Mouse (Mus musculus): Measurements from ENCODE around the gene Smg7. TPM values are rescaled to one million over a fixed set of nuclear protein-coding genes. Genes with fewer than 3 reads are reported as not detected.

Smg7 gene
- polyA plus RNA-seq, 1 experiment from 2014 or later = 29.8 TPM

DNA sequence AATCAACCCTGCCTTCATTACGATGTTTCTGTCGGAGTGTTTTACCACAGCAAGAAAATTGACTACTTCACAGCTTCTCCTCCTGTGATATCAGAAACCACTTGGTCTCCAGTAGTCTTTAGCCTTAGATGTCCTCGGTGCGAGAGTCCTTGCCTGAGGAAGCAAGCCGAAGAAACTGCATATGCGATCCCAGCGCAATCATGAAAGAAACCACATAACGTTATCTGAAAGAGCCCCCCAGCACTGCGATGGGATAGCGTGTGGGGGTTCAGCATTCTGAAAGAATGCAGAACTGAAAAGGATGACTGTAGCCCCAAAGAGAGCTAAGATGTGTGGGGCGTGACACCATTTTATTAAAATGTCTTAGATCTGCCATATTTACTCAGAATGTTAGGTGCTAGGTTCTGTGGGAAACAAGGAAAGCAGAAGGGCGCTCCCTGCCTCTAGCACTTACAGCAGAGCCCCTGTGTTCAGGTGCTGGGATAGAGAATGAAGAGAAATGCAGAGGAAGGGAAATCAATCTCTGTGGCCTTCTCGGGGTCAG lies 101.7 kb downstream of the Smg7 start:
- ATAC-seq (ENCODE audit: insufficient number of reproducible peaks, insufficient read depth, low FRiP score, low TSS enrichment, low read depth) = no peak
- no peak overlapping the region for H3K4me2 ChIP-seq
- H3K27ac ChIP-seq = no peak overlapping the region
- H3K4me3 ChIP-seq = no peak overlapping the region
- no peaks in the 10 kb centered on the region for H3K9me3 ChIP-seq
- 83% methylated on average over 13 of the region's 13 CpGs for WGBS
- H3K4me1 ChIP-seq = peaks cover 7% of the 10 kb centered on the region; the same call in 1 of the 2 replicates
- H3K27me3 ChIP-seq = no peaks in the 10 kb centered on the region
- no peak overlapping the region for H3K9ac ChIP-seq
- H3K36me3 ChIP-seq = no peaks in the 10 kb centered on the region

DNA sequence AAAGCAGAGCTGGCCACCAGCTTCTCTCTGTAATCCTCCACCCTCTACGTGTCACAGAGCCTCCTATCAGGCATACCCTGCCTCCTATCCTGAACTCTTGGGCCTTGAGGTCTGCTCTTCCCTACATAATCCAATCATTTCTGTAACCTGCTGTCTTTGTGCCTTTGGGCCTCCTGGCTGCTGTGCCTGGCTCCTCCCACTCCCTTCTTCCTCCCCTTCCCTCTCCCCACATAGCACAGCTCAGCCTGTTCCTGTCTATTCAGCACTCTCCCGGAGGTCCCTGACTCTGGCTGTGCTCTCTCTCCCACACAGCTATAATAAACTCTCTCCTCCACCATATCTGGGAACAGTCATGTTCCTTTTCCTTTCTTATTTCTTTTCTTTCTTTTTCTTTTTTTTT lies 102.5 kb downstream of the Smg7 start, which contains the start of gene Ncf2:
Ncf2 (plus strand) TSS at position 298 of the 400 bp plus-strand sequence.
- H3K9ac ChIP-seq = no peak within 1 kb of the TSS
- WGBS = 14% methylated on average over 2 of the region's 2 CpGs
- H3K9me3 ChIP-seq = no peaks in the 10 kb centered on the region
- no peak within 1 kb of the TSS for H3K4me3 ChIP-seq
- H3K27me3 ChIP-seq = no peaks in the 10 kb centered on the region
- peak; percentile 56; the same call in 1 of the 2 replicates for ATAC-seq (ENCODE audit: insufficient number of reproducible peaks, insufficient read depth, low FRiP score, low TSS enrichment, low read depth)
- H3K36me3 ChIP-seq = no peaks in the 10 kb centered on the region
- no peak within 1 kb of the TSS for H3K27ac ChIP-seq
- no peak within 1 kb of the TSS for H3K4me2 ChIP-seq
- H3K4me1 ChIP-seq = peaks cover 7% of the 10 kb centered on the region; the same call in 1 of the 2 replicates

GRCm38 (mm10) chr1:152798125-152798524 lies 104.3 kb downstream of the Smg7 start:
- no peak overlapping the region for H3K4me3 ChIP-seq
- ATAC-seq (ENCODE audit: insufficient number of reproducible peaks, insufficient read depth, low FRiP score, low TSS enrichment, low read depth) = no peak
- H3K36me3 ChIP-seq = no peaks in the 10 kb centered on the region
- H3K27me3 ChIP-seq = no peaks in the 10 kb centered on the region
- no peak overlapping the region for H3K27ac ChIP-seq
- H3K9ac ChIP-seq = no peak overlapping the region
- H3K4me1 ChIP-seq = peaks cover 8% of the 10 kb centered on the region
- no peak overlapping the region for H3K4me2 ChIP-seq
- no peaks in the 10 kb centered on the region for H3K9me3 ChIP-seq
- WGBS = 64% methylated on average over 9 of the region's 9 CpGs

- H3K27ac ChIP-seq = no peak overlapping the region
- H3K4me2 ChIP-seq = no peak overlapping the region
- H3K27me3 ChIP-seq = no peaks in the 10 kb centered on the region
- no peak overlapping the region for H3K9ac ChIP-seq
- peaks cover 15% of the 10 kb centered on the region for H3K4me1 ChIP-seq
- H3K4me3 ChIP-seq = no peak overlapping the region
- no peaks in the 10 kb centered on the region for H3K36me3 ChIP-seq
- no peak for ATAC-seq (ENCODE audit: insufficient number of reproducible peaks, insufficient read depth, low FRiP score, low TSS enrichment, low read depth)
- 85% methylated on average over 8 of the region's 8 CpGs for WGBS
- H3K9me3 ChIP-seq = no peaks in the 10 kb centered on the region
Observed at GRCm38 (mm10) chr1:152796683-152797263, 105.7 kb downstream of the Smg7 start.

GRCm38 (mm10) chr1:152795688-152796255 lies 106.7 kb downstream of the Smg7 start:
- 72% methylated on average over 8 of the region's 8 CpGs for WGBS
- H3K4me2 ChIP-seq = no peak overlapping the region
- no peaks in the 10 kb centered on the region for H3K27me3 ChIP-seq
- no peaks in the 10 kb centered on the region for H3K36me3 ChIP-seq
- no peak overlapping the region for H3K27ac ChIP-seq
- H3K4me1 ChIP-seq = peaks cover 19% of the 10 kb centered on the region
- H3K4me3 ChIP-seq = no peak overlapping the region
- no peak for ATAC-seq (ENCODE audit: insufficient number of reproducible peaks, insufficient read depth, low FRiP score, low TSS enrichment, low read depth)
- no peaks in the 10 kb centered on the region for H3K9me3 ChIP-seq
- no peak overlapping the region for H3K9ac ChIP-seq

GRCm38 (mm10) chr1:152793495-152794130 lies 108.8 kb downstream of the Smg7 start:
- no peak overlapping the region for H3K9ac ChIP-seq
- no peak overlapping the region for H3K4me2 ChIP-seq
- H3K27ac ChIP-seq = no peak overlapping the region
- 47% methylated on average over 6 of the region's 6 CpGs for WGBS
- H3K4me1 ChIP-seq = peaks cover 13% of the 10 kb centered on the region
- H3K9me3 ChIP-seq = no peaks in the 10 kb centered on the region
- no peak for ATAC-seq (ENCODE audit: insufficient number of reproducible peaks, insufficient read depth, low FRiP score, low TSS enrichment, low read depth)
- H3K4me3 ChIP-seq = no peak overlapping the region
- no peaks in the 10 kb centered on the region for H3K36me3 ChIP-seq
- H3K27me3 ChIP-seq = no peaks in the 10 kb centered on the region

GRCm38 (mm10) chr1:152792736-152793494 lies 109.5 kb downstream of the Smg7 start:
- Histone ChIP-seq H3K4me2 (peak overlapping the region; percentile 18; the same call in 1 of the 2 replicates), H3K27me3 (no peaks in the 10 kb centered on the region), H3K4me3 (no peak overlapping the region), H3K27ac (no peak overlapping the region), H3K9me3 (no peaks in the 10 kb centered on the region), H3K9ac (no peak overlapping the region), H3K36me3 (no peaks in the 10 kb centered on the region), H3K4me1 (peaks cover 13% of the 10 kb centered on the region)
- 25% methylated on average over 12 of the region's 12 CpGs for WGBS
- ATAC-seq (ENCODE audit: insufficient number of reproducible peaks, insufficient read depth, low FRiP score, low TSS enrichment, low read depth) = no peak

DNA sequence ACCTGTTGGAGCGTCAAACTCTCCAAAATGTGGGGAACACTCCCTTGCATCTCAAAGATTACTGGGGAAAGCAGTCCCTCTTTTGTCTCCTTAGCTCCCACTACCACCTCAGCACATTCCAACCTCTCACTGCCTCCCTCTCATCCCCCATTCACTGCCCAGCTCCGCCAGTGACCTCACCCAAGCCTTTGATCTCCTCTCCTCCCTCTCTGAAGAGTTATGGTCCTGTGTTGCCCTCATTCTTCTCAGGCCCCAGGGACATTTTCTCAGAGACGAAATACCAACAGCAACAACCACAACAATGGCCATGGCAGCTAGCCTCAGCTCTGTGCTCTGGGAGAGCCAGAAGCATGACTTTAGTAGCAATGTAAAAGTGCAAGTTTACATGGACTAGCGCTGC lies 111.2 kb downstream of the Smg7 start:
- WGBS = 39% methylated on average over 4 of the region's 4 CpGs
- Histone ChIP-seq H3K9ac (no peak overlapping the region), H3K4me3 (no peak overlapping the region), H3K4me1 (peaks cover 13% of the 10 kb centered on the region), H3K4me2 (no peak overlapping the region), H3K27ac (no peak overlapping the region), H3K36me3 (no peaks in the 10 kb centered on the region), H3K9me3 (no peaks in the 10 kb centered on the region), H3K27me3 (no peaks in the 10 kb centered on the region)
- no peak for ATAC-seq (ENCODE audit: insufficient number of reproducible peaks, insufficient read depth, low FRiP score, low TSS enrichment, low read depth)

DNA sequence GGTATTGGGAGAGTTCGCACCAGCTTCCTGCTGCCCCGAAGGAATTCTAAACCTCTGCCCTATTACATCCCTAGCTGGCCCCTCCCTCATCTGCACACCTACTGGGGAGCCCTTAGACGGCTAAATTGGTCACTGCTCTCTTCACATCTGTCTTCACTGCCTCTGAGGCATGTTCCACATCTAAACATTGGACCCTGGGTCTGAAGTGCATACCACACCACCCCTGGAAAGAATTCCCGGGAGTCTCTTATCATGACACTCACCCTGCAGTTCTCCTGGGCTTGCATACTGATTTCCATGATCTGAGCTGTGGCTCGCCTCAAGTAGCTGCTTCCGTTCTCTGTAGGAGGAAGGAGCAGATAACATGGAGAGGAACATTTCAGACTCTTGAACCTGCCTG lies 111.6 kb downstream of the Smg7 start:
- 26% methylated on average over 6 of the region's 6 CpGs for WGBS
- Histone ChIP-seq H3K36me3 (no peaks in the 10 kb centered on the region), H3K27ac (no peak overlapping the region), H3K4me1 (peaks cover 13% of the 10 kb centered on the region), H3K9ac (no peak overlapping the region), H3K9me3 (no peaks in the 10 kb centered on the region), H3K4me2 (no peak overlapping the region; the same call in 1 of the 2 replicates), H3K4me3 (no peak overlapping the region), H3K27me3 (no peaks in the 10 kb centered on the region)
- ATAC-seq (ENCODE audit: insufficient number of reproducible peaks, insufficient read depth, low FRiP score, low TSS enrichment, low read depth) = no peak

DNA sequence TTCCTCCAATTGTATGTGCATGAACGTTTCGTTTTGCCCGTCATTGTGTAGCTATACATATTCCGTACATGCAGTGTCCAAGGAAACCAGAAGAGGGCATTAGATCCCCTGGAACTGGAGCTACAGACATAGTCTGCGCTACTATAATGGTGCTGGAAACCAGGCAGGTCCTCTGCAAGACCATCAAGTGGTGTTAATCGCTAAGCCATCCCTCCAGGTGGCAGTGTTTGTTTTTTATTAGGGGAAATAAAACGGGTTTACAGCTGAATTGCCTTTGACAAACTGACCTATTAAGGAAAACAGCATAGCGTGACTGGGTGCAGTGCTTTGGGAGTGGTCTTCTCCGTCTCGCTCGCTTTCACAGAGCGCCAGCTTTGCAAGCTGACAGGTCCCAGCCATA lies 112.2 kb downstream of the Smg7 start:
- Histone ChIP-seq H3K27ac (no peak overlapping the region), H3K9me3 (no peaks in the 10 kb centered on the region), H3K36me3 (no peaks in the 10 kb centered on the region), H3K9ac (no peak overlapping the region), H3K27me3 (no peaks in the 10 kb centered on the region), H3K4me1 (peaks cover 13% of the 10 kb centered on the region), H3K4me3 (no peak overlapping the region), H3K4me2 (no peak overlapping the region; the same call in 1 of the 2 replicates)
- peak; percentile 43; the same call in 1 of the 2 replicates for ATAC-seq (ENCODE audit: insufficient number of reproducible peaks, insufficient read depth, low FRiP score, low TSS enrichment, low read depth)
- 28% methylated on average over 12 of the region's 12 CpGs for WGBS

GRCm38 (mm10) chr1:152788121-152788660 lies 114.3 kb downstream of the Smg7 start:
- Histone ChIP-seq H3K4me3 (no peak overlapping the region), H3K4me2 (no peak overlapping the region), H3K9me3 (no peaks in the 10 kb centered on the region), H3K27me3 (no peaks in the 10 kb centered on the region), H3K9ac (no peak overlapping the region), H3K4me1 (peaks cover 13% of the 10 kb centered on the region), H3K36me3 (no peaks in the 10 kb centered on the region), H3K27ac (no peak overlapping the region)
- ATAC-seq (ENCODE audit: insufficient number of reproducible peaks, insufficient read depth, low FRiP score, low TSS enrichment, low read depth) = no peak
- 22% methylated on average over 4 of the region's 4 CpGs for WGBS
